Mouse (Mus musculus) spleen, postnatal 4 days (tissue): Measurements from ENCODE around the gene Fam171a2.

Source experiments
- DNase-seq, 2 experiments: peaks; one replicate each; pipeline ENCODE4 v3.0.0; 2022; ENCODE audit warnings: low spot score in 2 of 2

The Fam171a2 gene

GRCm38 (mm10) chr11:102455740-102456396 is 8.4 kb upstream of the Fam171a2 start:
- peak; percentile 51 to 75 for DNase-seq

GRCm38 (mm10) chr11:102453131-102453530 is 5.6 kb upstream of the Fam171a2 start:
- DNase-seq: no peak

- no peak for DNase-seq
Observed at GRCm38 (mm10) chr11:102449043-102450008, 1.8 kb upstream of the Fam171a2 start.

GRCm38 (mm10) chr11:102448327-102448726 is 845 bp upstream of the Fam171a2 start:
- no peak for DNase-seq

- no peak for DNase-seq
Observed at GRCm38 (mm10) chr11:102446581-102447461, 661 bp downstream of the Fam171a2 start.

GRCm38 (mm10) chr11:102445891-102446361 is 1.6 kb downstream of the Fam171a2 start:
- DNase-seq: no peak

- DNase-seq: no peak
Observed at GRCm38 (mm10) chr11:102445264-102445890, 2.1 kb downstream of the Fam171a2 start.

GRCm38 (mm10) chr11:102444781-102445180 is 2.7 kb downstream of the Fam171a2 start:
- no peak for DNase-seq

- DNase-seq: no peak
Observed at GRCm38 (mm10) chr11:102444321-102444720, 3.2 kb downstream of the Fam171a2 start.

- DNase-seq: no peak
Observed at GRCm38 (mm10) chr11:102443740-102444139, 3.7 kb downstream of the Fam171a2 start.

- no peak for DNase-seq
Observed at GRCm38 (mm10) chr11:102442089-102442488, 5.4 kb downstream of the Fam171a2 start.

- DNase-seq: no peak
Observed at GRCm38 (mm10) chr11:102441434-102441833, 6.0 kb downstream of the Fam171a2 start.

GRCm38 (mm10) chr11:102440255-102440654 is 7.2 kb downstream of the Fam171a2 start:
- no peak for DNase-seq

- no peak for DNase-seq
Observed at GRCm38 (mm10) chr11:102439093-102440082, 8.1 kb downstream of the Fam171a2 start.

- DNase-seq: peak; percentile 76 to 92
Observed at GRCm38 (mm10) chr11:102438212-102439092, 9.0 kb downstream of the Fam171a2 start.

GRCm38 (mm10) chr11:102437120-102438061 is 10.1 kb downstream of the Fam171a2 start:
- peak in 1 of 2 experiments; percentile 75 for DNase-seq

- DNase-seq: no peak
Observed at GRCm38 (mm10) chr11:102436471-102436790, 11.1 kb downstream of the Fam171a2 start.
